Mouse (Mus musculus) left cerebral cortex, adult 2 months (tissue): ENCODE measurements at regions not wholly inside any gene's neighbourhood (a gene's known extent, or its start where the extent isn't known, plus 50 kb on each side); places are given as distances from the start of the nearest gene placed in this dataset.
A peak's percentile ranks its signal among the peaks of the same experiment; 100 is the strongest.

Experiments used
- DNase-seq, 2 experiments: peaks; one replicate each; pipeline ENCODE4 v3.0.0; 2021 to 2022; ENCODE audit warnings: low spot score in 2 of 2, mixed read lengths in 1 of 2; ENCODE audit errors: extremely low spot score in 1 of 2
- H3K27ac ChIP-seq: fragments of 200-600 bp; 2 replicates; pipeline ENCODE4 v1.8.1; 2022
- H3K4me3 ChIP-seq: fragments of 200-600 bp; 2 replicates; pipeline ENCODE4 v1.8.1; 2022
- CTCF ChIP-seq: fragments of 200-600 bp; IDR thresholded peaks from 2 replicates; pipeline ENCODE4 v1.8.1; 2022; ENCODE audit warnings: antibody characterized with exemption, mild to moderate bottlenecking, moderate library complexity
- intact Hi-C: fragments of 180-260 bp; cut with DNase I; formaldehyde crosslinking; loops from one replicate; pipeline ENCODE4 v1.15.1; 2025

DNA sequence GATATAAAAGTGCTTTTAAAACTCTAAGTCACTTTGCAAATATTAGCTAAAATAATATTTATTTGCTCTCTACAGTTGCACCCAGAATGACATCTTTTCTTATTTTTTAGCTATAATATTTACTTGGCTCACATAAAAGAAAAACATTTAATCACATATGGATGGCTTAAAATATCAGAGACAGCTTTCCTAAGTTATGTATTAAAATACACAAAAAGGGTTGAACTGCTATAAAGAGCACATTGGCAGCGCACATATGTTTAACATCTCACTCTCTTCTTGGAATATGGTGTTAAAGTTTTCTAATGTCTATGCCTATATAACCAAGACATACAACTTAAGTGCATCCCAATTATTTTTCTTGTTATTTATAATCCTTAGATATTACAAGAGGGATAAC lies 348.0 kb upstream of the Thbs1 start:
- no peak for TF ChIP-seq CTCF
- DNase-seq = no peak
- intact Hi-C loops = no loop called here
- Histone ChIP-seq H3K4me3 (no peak overlapping the region), H3K27ac (no peak overlapping the region)

DNA sequence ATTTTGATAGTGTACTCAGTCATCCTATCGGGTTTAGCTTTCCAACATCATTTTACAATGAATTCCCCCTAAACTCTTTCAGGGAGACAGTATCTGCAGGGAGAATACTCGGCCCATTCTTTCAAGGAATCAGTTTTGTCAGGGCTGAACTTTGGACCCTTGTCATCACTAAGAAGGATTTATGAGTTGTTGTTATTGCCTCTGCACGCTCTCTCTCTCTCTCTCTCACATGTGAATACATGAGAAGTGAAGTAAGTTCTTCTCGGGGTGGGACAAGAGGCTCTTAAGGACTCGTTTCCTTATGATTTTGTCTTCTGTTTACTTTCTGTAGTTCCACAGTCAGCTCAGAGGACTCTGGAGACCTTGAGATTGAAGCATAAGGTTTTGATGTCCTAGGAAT lies 346.1 kb upstream of the Thbs1 start:
- no peak for DNase-seq
- intact Hi-C loops = no loop called here
- TF ChIP-seq CTCF = no peak
- no peak overlapping the region for H3K4me3 ChIP-seq
- no peak overlapping the region for H3K27ac ChIP-seq

DNA sequence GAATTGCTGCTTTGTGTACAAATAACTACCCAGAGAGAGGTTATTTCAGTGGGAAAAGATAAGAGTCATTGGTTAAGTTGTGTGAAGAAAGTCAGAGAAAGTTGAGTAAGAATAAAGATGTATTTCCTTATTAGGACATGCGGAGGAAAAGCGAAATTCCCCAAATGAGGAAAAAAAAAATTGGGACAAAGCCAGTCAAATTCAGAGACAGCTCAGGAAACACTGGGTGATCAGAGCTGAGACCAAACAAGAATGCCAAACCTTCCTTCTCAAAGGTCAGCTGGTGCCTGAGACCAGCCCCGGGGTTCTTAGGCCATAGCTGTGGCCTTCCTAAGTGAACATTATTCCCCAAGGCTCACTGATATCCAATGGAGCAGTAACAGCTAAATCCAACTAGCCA lies 345.2 kb upstream of the Thbs1 start:
- intact Hi-C loops = no loop called here
- DNase-seq = no peak
- TF ChIP-seq CTCF = no peak
- no peak overlapping the region for H3K4me3 ChIP-seq
- no peak overlapping the region for H3K27ac ChIP-seq

GRCm38 (mm10) chr2:117769402-117770114 lies 342.1 kb upstream of the Thbs1 start:
- H3K4me3 ChIP-seq = no peak overlapping the region
- no peak for DNase-seq
- TF ChIP-seq CTCF = no peak
- intact Hi-C loops = no loop called here
- H3K27ac ChIP-seq = no peak overlapping the region

- intact Hi-C loops = no loop called here
- no peak for TF ChIP-seq CTCF
- DNase-seq = no peak
- no peak overlapping the region for H3K27ac ChIP-seq
- no peak overlapping the region for H3K4me3 ChIP-seq
These were observed 341.6 kb upstream of the Thbs1 start for GRCm38 (mm10) chr2:117770115-117770485.

- Histone ChIP-seq H3K27ac (no peak overlapping the region), H3K4me3 (no peak overlapping the region)
- intact Hi-C loops = no loop called here
- TF ChIP-seq CTCF = no peak
- no peak for DNase-seq
These were observed 331.4 kb upstream of the Thbs1 start for GRCm38 (mm10) chr2:117780287-117780686.

GRCm38 (mm10) chr2:117780816-117781215 lies 330.9 kb upstream of the Thbs1 start:
- no peak for TF ChIP-seq CTCF
- no peak for DNase-seq
- intact Hi-C loops = no loop called here
- Histone ChIP-seq H3K27ac (no peak overlapping the region), H3K4me3 (no peak overlapping the region)

- no peak overlapping the region for H3K4me3 ChIP-seq
- H3K27ac ChIP-seq = no peak overlapping the region
- DNase-seq = no peak
- intact Hi-C loops = loop anchor here (5.0 kb wide), 1 partner anchor 325 kb away; the partner anchor contains the start of gene Thbs1
- TF ChIP-seq CTCF = peak; percentile 4
These were observed 324.4 kb upstream of the Thbs1 start for GRCm38 (mm10) chr2:117787321-117787720.

- H3K4me3 ChIP-seq = no peak overlapping the region
- H3K27ac ChIP-seq = no peak overlapping the region
- no peak for TF ChIP-seq CTCF
- no peak for DNase-seq
- intact Hi-C loops = no loop called here
These were observed 317.4 kb upstream of the Thbs1 start for GRCm38 (mm10) chr2:117794285-117794684.

GRCm38 (mm10) chr2:117801946-117802600 lies 309.6 kb upstream of the Thbs1 start:
- H3K27ac ChIP-seq = no peak overlapping the region
- intact Hi-C loops = no loop called here
- DNase-seq = no peak
- no peak for TF ChIP-seq CTCF
- H3K4me3 ChIP-seq = no peak overlapping the region

- Histone ChIP-seq H3K27ac (no peak overlapping the region), H3K4me3 (no peak overlapping the region)
- no peak for TF ChIP-seq CTCF
- intact Hi-C loops = no loop called here
- no peak for DNase-seq
These were observed 309.0 kb upstream of the Thbs1 start for GRCm38 (mm10) chr2:117802686-117803085.

DNA sequence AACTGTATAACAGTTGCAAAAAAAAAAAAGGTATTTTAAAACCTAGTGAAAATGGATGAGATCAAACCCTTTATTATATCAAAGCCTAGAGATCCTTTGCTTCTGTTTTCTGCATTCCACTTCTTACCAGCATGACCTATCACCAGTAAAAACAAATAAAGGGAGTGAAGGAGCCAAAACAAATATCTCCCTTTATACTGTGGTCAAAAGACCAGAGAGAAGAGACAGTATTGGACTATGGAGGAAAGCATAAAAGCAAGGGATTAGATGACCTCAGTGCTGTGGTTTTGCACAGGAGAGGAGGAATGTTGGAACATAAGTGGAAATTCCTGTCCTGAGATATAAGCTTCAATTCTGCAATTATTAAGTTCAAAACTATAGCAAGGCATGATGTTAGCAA lies 307.0 kb upstream of the Thbs1 start:
- no peak for DNase-seq
- TF ChIP-seq CTCF = no peak
- intact Hi-C loops = no loop called here
- H3K4me3 ChIP-seq = no peak overlapping the region
- H3K27ac ChIP-seq = no peak overlapping the region

- intact Hi-C loops = no loop called here
- Histone ChIP-seq H3K27ac (no peak overlapping the region), H3K4me3 (no peak overlapping the region)
- TF ChIP-seq CTCF = no peak
- no peak for DNase-seq
These were observed 304.6 kb upstream of the Thbs1 start for GRCm38 (mm10) chr2:117807121-117807520.
